Mouse (Mus musculus) adrenal gland (tissue): ENCODE measurements around the gene Icam1.

Experiments
- intact Hi-C: fragments of 180-260 bp; cut with DNase I; formaldehyde crosslinking; loops from one replicate; pipeline ENCODE4 v1.15.1; 2025

Icam1 gene

DNA sequence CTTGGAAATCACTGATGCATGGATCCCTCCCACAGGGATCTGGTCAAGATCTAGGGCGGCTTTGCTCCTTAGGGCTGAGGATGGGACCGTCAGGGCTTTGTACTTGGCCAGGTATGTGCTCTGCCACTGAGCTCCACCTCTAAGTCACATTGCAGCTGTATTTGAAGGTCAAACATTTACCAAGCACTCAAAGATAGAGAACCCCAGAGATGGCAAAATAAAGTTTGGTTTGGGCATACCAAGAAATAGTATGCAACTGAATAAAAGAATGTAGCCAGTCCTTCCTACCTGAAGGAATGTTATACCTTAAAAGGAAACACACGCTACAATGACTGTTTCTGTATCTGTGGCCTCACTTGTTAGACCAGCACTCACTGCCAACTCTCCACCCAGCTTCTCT, 5.6 kb downstream of the Icam1 start:
- intact Hi-C loops, result no loop called here

DNA sequence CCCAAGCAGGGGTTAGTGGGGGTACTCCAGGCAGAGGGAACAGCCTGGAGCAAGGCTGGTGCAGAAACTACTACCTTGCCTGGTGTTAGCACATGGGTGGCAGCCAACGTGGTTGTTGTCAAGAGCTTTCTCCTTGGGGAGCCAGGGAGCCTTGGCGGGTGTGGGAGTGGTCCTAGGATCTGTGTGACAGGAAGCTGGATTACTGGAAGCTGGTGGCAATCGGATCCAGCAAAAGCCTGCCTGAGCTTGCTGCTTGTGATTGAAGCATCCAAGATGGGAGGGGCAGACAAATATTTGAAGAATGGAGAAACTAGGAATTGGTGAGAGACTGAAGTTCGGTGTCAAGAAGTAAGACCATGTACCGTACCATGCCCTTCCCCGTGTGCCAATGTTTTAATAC, 6.5 kb downstream of the Icam1 start:
- intact Hi-C loops, result no loop called here

GRCm38 (mm10) chr9:21022726-21023125, 6.9 kb downstream of the Icam1 start:
- intact Hi-C loops, result no loop called here

DNA sequence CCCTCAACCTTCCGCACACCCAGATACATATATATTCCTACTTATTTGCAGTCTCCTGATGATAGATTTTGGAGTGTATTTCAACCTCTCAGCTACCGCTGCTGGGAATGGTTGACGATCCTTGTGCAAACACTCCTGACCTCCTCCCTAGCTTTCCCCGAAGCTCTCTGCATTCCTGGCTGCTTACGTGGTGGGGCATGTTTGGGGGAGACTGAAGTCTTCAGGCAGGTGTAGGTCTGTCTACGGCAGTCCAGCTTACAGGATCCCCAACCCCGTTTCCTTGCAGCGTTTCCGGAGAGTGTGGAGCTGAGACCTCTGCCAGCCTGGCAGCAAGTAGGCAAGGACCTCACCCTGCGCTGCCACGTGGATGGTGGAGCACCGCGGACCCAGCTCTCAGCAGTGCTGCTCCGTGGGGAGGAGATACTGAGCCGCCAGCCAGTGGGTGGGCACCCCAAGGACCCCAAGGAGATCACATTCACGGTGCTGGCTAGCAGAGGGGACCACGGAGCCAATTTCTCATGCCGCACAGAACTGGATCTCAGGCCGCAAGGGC, 9.5 kb downstream of the Icam1 start:
- intact Hi-C loops, result no loop called here

DNA sequence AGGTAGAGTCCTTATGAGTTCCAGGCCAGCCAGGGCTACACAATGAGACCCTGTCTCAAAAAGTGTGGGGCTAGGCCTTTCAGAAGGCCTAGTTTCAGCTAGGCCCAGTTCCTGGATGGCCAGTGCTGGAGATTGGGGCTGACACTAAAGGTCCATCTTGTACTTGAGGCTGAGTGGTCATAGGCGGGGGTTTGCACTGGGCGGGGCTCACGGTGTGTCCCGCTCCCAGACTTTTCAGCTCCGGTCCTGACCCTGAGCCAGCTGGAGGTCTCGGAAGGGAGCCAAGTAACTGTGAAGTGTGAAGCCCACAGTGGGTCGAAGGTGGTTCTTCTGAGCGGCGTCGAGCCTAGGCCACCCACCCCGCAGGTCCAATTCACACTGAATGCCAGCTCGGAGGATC, 11.1 kb downstream of the Icam1 start:
- intact Hi-C loops, result no loop called here

- intact Hi-C loops, result no loop called here
Measured at GRCm38 (mm10) chr9:21027774-21028290, 12.0 kb downstream of the Icam1 start.

DNA sequence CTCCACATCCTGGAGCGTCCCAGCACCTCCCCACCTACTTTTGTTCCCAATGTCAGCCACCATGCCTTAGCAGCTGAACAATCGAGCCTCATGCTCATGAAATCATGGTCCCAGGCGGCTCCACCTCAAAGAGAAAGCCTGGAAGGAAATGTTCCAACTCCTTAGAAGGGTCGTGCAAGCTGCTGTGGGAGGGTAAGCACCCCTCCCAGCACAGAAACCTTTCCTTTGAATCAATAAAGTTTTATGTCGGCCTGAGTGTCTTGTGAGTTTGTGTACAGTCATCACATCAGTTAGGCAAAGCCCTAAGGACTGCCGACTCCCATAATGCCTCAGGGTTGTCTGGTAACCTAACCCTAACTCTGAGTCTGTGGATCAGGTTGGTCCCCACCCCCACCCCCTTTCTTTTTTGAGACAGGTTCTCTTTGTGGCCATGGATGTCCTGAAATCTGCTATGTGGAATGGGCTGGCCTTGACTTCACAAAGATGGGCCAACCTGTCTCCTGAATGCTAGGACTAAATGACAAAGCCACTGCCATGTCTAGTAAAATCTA, 12.8 kb downstream of the Icam1 start:
- intact Hi-C loops, result no loop called here

GRCm38 (mm10) chr9:21029291-21030054, 13.7 kb downstream of the Icam1 start, which contains the start of gene Icam4:
Gene Icam4, plus strand, starts transcription at chr9:21029373.
- intact Hi-C loops, result loop anchor here (5.0 kb wide), 1 partner anchor 108 kb away; no protein-coding TSS in a partner anchor

GRCm38 (mm10) chr9:21030055-21030600, 14.3 kb downstream of the Icam1 start:
- intact Hi-C loops, result loop anchor here (5.0 kb wide), 1 partner anchor 107 kb away; no protein-coding TSS in a partner anchor

- intact Hi-C loops, result loop anchor here (5.0 kb wide), 1 partner anchor 106 kb away; no protein-coding TSS in a partner anchor
Measured at GRCm38 (mm10) chr9:21030781-21031250, 15.0 kb downstream of the Icam1 start.

DNA sequence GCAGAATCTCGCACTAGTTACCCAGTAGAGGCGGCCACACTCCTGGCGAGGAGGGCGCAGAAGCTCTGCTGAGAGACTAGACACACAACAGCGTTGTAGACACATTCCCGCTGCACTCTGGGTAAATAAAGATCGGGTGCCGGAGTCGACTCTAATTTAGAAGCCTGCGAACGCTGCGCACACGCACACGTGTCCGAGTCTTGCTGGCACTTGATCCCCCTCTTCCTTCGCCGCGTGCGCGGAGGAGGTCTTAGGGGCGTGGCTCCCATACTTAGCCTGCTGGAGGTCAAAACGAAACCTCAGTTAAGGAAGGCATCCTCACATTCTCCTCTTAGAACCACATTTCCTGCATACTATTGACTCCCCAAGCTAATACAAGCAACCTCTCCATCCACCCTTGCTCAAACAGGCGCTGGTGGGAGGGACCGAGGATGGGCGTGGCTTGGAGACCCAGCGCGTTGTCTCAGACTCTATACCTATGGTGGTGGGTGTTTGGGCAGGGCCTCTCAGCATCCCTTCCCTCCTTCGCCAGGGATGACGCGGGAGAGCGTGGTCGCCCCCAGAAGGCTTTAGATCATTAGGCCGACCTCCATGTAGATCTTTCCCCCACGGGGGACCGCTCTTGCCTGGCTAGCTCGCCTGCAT, 15.6 kb downstream of the Icam1 start:
- intact Hi-C loops, result loop anchor here (5.0 kb wide), 1 partner anchor 106 kb away; no protein-coding TSS in a partner anchor

- intact Hi-C loops, result loop anchor here (5.0 kb wide), 1 partner anchor 105 kb away; no protein-coding TSS in a partner anchor
Measured at GRCm38 (mm10) chr9:21031896-21032351, 16.1 kb downstream of the Icam1 start, which contains the start of gene Icam5. Gene Icam5, plus strand, starts transcription at chr9:21032073.

DNA sequence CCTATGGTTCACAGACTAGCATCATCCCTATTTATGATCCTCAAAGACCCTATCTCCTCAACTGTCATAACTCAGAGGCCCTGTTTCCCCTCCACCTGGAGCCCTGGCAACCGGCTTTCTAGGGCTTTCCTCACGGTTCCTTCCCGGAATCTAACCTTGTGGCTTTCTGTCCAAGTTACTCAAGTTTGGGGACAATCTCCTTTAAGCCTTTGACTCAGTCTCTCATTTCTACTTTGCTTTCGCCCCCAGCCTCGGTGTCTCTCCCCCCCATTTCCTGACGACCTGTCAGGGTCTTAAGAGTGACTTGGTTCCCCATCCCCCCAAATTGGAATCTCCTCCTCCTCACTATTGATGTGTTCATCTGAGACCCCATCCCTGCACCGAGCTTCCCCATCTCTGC, 16.7 kb downstream of the Icam1 start:
- intact Hi-C loops, result loop anchor here (5.0 kb wide), 1 partner anchor 105 kb away; no protein-coding TSS in a partner anchor

DNA sequence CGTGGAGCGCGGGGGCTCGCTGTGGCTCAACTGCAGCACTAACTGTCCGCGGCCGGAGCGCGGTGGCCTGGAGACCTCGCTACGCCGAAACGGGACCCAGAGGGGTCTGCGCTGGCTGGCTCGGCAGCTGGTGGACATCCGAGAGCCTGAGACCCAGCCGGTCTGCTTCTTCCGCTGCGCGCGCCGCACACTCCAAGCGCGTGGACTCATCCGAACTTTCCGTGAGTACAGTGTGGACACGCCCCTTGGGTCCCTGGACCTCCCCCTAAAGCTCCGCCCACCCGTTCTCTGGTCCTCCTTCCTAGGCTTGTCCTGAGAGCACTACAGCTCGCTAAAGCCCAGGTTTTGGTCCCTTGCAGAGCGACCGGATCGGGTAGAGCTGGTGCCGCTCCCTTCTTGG, 17.4 kb downstream of the Icam1 start:
- intact Hi-C loops, result loop anchor here (5.0 kb wide), 1 partner anchor 104 kb away; no protein-coding TSS in a partner anchor

DNA sequence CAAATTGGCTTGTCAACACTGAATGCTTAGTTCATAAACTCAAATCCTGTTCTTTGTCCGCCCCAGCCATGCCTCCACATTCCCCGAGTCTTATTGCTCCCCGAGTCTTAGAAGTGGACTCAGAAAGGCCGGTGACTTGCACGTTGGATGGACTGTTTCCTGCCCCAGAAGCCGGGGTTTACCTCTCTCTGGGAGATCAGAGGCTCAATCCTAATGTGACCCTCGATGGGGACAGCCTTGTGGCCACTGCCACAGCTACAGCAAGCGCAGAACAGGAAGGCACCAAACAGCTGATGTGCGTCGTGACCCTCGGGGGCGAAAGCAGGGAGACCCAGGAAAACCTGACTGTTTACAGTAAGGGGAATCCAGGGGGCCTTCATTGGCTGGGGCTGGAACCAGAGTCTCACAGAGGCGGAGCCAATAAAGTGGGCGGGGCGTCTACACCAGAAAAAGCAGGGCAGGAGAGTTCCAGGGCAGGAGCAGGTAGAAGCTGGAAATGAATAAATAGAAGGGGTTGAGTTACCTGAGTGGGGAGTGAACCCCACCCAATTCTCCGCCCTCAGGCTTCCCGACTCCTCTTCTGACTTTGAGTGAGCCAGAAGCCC, 18.8 kb downstream of the Icam1 start:
- intact Hi-C loops, result loop anchor here (5.0 kb wide), 1 partner anchor 103 kb away; no protein-coding TSS in a partner anchor

DNA sequence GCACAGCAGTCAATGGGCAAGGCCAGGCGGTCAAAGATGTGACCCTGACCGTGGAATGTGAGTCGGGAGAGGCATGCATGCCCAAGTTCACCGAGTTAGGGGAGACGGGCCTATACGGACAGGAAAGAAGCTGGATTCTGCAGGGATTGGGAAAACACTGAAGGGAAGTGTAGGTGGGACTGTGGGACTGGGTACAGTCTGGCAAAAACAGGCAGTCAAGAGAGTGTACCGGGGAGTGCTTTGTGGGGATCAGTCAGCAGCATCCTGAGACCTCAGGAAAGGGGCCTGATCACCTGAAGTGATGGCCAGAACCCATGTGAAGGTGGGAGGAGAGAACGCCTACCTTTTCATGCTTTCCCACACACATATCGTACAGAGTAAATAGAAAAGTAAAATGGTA, 19.8 kb downstream of the Icam1 start:
- intact Hi-C loops, result no loop called here

DNA sequence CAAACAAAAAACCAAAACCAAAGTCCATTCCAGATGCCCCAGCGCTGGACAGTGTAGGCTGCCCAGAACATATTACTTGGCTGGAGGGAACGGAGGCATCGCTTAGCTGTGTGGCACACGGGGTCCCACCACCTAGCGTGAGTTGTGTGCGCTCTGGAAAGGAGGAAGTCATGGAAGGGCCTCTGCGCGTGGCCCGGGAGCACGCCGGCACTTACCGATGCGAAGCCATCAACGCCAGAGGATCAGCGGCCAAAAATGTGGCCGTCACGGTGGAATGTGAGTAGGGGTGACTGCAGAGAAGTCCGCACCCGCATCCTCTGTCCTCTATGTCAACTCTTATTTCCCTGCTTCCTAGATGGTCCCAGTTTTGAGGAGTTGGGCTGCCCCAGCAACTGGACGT, 20.4 kb downstream of the Icam1 start:
- intact Hi-C loops, result no loop called here

GRCm38 (mm10) chr9:21036666-21037065, 20.9 kb downstream of the Icam1 start:
- intact Hi-C loops, result no loop called here

GRCm38 (mm10) chr9:21037481-21037891, 21.7 kb downstream of the Icam1 start:
- intact Hi-C loops, result no loop called here

DNA sequence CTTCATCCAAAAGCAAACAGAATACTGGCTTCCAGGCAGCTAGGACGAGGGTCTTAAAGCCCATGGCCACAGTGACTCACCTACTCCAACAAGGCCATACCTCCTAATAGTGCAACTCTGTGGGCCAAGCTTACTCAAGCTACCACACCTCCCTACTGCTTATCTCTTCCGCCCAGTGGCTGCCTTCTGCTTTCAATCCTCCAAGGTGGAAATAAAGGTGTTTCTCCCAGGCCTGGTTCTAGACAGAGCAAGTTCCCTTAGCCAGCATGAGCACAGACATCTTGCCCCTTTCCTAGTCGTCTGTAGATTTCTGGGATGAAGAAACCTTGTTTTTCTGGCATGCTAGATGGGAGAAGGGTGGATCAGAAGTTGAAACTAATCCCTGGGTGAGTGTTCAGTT, 24.0 kb downstream of the Icam1 start:
- intact Hi-C loops, result no loop called here
